19 mouse cellular contexts compared by ENCODE assay signal in the genomic region with DNA sequence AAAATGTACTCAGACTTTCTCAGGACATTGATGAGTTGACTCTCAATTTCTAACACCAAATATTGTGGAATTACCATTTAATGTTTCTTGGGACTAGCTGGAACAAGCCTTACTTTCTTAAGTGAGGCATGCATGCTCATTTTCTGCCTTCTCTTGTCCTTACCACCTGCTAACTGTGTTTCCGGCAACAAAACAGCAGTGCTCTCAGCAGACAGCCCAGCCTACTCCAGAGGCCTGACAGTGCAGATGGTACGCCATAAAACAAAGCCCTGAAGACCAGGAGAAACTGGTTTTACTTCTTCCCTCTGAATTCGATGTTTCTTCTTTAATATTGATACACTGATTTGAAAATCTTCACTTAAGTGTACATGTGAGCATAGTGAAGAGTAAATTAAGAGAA. TPM values are rescaled to one million over a fixed set of nuclear protein-coding genes. Genes with fewer than 3 reads are reported as not detected.
"Had no signal": no experiment of that assay in that cellular context is flagged by ENCODE, and none has a peak within 500 bp of the region (broad histone marks: within the 10 kb centered on the region; RNA-seq: fewer than 3 reads in every experiment).

No protein-coding gene starts in this region.

- H3K9me3 ChIP-seq: kidney, embryonic 15.5 days; limb, embryonic 10.5 days; limb, embryonic 13.5 days; liver, embryonic 12.5 days; liver, embryonic 15.5 days; lung, embryonic 15.5 days; megakaryocyte, embryonic 14.5 days had no signal

- H3K27me3 ChIP-seq: kidney, embryonic 15.5 days; limb, embryonic 13.5 days; liver, embryonic 12.5 days; liver, embryonic 15.5 days; lung, embryonic 15.5 days; megakaryocyte, embryonic 14.5 days had no signal

- DNase-seq: kidney, postnatal 10 days; kidney, postnatal 36 days; liver; lung, adult 18-20 months; lung, postnatal 10 days; lung, postnatal 36 days; midbrain, embryonic 14.5 days; right cerebral cortex, postnatal 25 days; thymus, adult 18-20 months; thymus, postnatal 36 days had no signal

- H3K9ac ChIP-seq: kidney, embryonic 15.5 days; limb, embryonic 13.5 days; liver, embryonic 12.5 days; liver, embryonic 15.5 days; lung, embryonic 15.5 days had no signal

- ATAC-seq: liver, embryonic 12.5 days had no signal

- H3K4me3 ChIP-seq: kidney, embryonic 15.5 days; limb, embryonic 10.5 days; limb, embryonic 13.5 days; liver, embryonic 12.5 days; liver, embryonic 15.5 days; lung, embryonic 15.5 days; megakaryocyte, embryonic 14.5 days had no signal

- H3K4me1 ChIP-seq: kidney, embryonic 15.5 days; limb, embryonic 10.5 days; limb, embryonic 13.5 days; liver, embryonic 12.5 days; liver, embryonic 15.5 days; lung, embryonic 15.5 days; megakaryocyte, embryonic 14.5 days had no signal

- H3K36me3 ChIP-seq: kidney, embryonic 15.5 days; limb, embryonic 10.5 days; limb, embryonic 13.5 days; liver, embryonic 12.5 days; liver, embryonic 15.5 days; lung, embryonic 15.5 days had no signal

- H3K27ac ChIP-seq: kidney, embryonic 15.5 days; limb, embryonic 10.5 days; limb, embryonic 13.5 days; liver, embryonic 12.5 days; liver, embryonic 15.5 days; lung, embryonic 15.5 days had no signal

- H3K4me2 ChIP-seq: kidney, embryonic 15.5 days; limb, embryonic 13.5 days; liver, embryonic 12.5 days; liver, embryonic 15.5 days; lung, embryonic 15.5 days; midbrain, embryonic 11.5 days had no signal

RNA-seq across cellular contexts. Expression of a gene that starts 39.0 kb away (rescaled TPM):
- polyA plus RNA-seq: liver, embryonic 12.5 days; spleen, adult 2 months had no signal
